Mouse (Mus musculus) frontal cortex, postnatal 10 days (tissue): ENCODE measurements at regions not wholly inside any gene's neighbourhood (a gene's known extent, or its start where the extent isn't known, plus 50 kb on each side); places are given as distances from the start of the nearest gene placed in this dataset.
"Not testable (repeated sequence)": the region's sequence is repeated elsewhere in the genome, so short reads cannot be mapped to it uniquely, and the experiment has no call there.

Source experiments
- DNase-seq, 2 experiments: peaks; one replicate each; pipeline ENCODE4 v3.0.0; 2022; ENCODE audit warnings: low spot score in 2 of 2, mixed read lengths in 1 of 2

DNA sequence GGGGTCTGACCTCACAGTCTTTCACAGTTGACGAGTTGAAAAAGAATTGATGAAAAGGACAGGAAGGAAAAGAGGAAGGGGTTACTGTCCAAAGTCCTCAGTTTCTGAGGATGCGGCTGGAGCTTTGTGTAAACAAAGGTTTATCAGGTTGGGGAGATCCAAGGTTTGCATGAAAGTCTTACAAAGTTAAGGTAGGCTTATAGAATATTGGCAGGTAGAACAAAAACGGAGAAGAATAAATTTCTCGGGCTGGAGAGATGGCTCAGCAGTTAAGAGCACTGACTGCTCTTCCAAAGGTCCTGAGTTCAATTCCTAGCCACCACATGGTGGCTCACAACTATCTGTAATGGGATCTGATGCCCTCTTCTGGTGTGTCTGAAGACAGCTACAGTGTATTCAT, 60.9 kb upstream of the Acpp start:
- DNase-seq, result not testable (repeated sequence)

DNA sequence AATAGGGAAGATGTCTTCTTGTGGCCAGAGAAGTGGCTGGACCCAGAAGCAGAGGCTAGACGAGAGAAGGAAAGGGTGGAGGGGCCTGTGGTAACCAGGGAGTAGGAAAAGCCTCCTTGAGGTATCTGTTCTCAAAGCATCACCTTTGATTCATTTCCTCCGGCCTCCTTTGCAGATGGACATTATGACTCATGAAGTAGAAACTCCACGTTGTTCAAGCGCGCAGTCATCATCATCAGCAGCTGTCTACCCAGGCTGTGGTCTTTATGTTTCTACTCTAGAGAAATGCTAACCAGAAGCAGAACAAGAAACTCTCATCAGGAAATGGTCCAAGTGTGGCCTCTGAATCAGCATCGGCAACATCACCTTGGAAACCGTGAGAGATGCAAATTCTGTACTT, 50.3 kb upstream of the Acpp start:
- DNase-seq, result no peak
